Mouse (Mus musculus) frontal cortex, postnatal 10 days (tissue): ENCODE results near the gene St6galnac5.

Experiments
- DNase-seq, 2 experiments: peaks; one replicate each; pipeline ENCODE4 v3.0.0; 2022; ENCODE audit warnings: low spot score in 2 of 2, mixed read lengths in 1 of 2

St6galnac5 gene

DNA sequence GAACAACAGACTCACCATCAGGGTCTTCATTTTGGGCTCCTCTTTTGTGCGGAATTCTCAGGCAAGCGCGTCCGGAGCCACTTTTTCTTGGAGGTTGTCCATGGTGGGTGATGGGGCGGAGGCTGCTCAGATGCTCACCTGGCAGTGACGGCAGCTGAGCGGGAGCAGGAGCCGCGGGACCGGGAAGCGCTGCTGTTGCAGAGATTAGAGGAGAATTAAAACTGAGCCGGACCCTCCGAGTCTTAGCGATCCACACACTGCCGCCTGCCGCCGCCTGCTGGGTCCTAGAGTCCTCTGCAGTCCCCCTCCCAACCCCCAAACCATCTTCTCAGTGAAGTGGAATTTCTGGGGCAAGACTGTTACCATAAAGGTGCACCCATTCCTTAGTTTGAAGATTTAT lies at the start of gene St6galnac5:
St6galnac5 (minus strand) TSS at position 259 of the 400 bp plus-strand sequence.
- peak in 1 of 2 experiments; percentile 44 for DNase-seq

DNA sequence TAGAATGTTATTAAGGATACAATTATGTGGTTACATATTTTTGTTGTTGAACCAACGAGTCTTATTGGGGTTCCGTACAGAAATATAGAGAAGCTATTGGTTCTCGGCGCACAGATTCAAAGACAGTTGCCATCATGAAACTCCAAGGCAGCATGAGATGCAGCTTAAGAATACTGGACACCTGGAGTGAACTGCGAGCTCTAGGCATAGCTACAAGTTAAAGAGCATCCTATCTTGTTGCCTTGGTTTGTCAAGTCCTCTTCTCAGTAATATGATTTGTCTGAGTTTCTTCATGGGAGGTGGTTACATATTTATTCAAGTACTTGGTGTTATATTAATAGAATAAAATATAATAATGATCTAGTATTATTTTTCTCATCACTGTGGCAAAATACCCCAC lies 48.7 kb upstream of the St6galnac5 start:
- DNase-seq: no peak

DNA sequence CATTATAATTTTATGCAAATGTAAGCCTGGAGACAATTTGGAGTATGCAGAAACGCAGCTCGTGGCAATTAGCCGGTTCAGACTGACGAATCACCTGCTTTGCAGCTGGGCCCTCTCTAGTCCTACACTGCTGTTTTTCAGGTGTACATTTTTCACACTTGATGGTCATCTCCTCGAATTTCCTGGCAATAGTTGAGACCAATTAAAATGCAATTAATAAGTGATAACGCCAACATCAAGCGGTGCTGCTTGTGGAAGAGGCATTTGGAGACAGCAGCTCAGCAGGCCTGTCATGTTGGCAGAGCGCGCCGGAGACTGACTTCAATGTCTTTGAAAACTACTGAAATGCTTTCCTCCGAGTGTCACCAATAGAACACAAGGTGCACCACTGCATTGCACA lies 42.0 kb upstream of the St6galnac5 start:
- DNase-seq: no peak

DNA sequence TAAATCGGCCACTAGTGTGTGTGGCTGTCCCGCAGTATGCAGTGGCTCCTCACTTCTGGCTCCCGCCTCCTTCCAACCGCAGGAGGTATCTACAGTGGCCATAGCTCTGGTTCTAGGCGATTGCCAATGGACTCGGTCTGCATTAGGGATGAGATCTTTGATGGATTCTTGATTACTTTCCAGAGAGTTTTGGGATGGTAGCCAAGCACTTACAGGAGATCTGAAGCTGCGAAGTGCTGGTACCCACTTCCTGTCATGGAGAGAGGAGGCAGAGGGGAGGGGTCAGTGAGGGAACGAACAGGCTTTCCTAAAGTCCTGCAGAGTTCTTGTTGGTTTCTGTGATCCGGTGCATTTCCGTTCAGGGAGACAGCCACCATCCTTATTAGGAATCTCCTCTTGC lies 36.0 kb upstream of the St6galnac5 start:
- DNase-seq: no peak

DNA sequence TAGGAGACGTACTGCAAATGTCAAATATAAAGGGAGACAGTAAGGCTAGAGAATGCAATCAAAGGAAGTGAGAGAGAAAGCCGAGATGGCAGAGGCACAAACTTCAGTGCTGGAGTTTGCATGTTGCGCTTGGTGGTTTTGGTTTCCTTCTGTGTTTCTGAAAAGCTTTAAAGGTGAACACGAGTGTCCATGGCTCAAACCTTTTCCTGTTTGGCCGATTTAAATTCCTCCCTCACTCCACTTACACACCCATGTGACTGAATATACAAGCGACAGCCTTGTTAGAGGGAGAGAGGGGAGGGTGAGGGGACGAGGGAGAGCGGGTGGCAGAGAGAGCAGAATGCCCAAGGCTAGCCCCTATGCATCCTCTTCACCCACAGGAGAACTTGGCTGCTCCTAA lies 34.3 kb upstream of the St6galnac5 start:
- no peak for DNase-seq

DNA sequence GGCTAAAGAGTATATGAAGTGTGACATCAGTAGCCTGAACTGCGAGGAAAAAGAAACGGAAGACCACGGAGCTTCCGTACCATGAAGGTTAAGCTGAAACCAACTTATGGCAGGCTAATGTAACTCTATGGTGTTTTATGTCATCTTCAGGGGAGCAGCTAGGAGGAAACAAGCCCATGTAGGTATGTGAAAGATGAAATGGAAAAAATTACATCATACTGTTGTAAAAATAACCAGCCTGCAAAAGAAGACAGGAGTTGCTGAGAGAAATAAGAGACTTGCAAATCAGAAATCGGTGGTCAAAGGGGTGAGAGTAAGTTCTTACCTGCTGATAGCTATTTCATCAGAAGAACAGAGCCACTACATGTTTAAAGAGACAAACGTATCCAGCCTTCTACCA lies 24.8 kb upstream of the St6galnac5 start:
- no peak for DNase-seq

DNA sequence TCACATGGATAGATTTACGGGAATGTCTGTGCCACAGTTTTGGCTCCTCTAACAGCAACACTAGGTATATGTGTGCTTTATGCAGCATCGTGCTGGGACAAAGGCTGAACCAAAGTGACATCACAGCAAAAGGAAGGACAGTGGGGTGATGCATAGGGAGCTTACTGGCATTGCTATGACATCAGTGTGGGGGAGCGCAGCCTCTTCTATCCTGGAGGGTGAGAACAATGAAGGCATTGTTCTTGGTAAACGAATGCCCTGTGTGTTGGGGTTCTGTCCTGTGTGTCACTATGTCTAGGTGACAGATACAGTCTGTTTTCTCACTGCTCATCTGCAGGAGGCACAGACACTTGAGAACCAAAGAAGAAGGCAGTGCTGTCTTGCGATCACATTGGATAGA lies 16.9 kb upstream of the St6galnac5 start:
- no peak for DNase-seq

DNA sequence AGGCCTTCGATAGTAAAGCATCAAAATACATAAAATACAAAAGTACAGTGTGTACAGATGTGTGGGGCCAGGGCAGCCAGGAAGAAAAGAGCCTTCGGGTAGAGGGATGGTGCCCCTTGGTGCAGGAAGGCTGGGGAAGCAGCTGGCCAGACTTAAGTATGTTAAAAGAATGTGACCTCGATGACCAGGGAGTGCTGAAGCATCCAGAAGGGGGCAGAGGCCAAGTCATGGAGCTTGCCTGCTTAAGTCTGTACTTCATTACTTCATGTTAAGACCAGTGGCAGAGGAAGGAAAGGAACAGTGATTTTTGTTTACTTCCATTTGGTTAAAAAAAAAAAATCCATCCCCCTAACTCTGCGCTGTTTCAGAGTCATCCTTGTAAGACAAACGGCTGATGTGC lies 16.1 kb upstream of the St6galnac5 start:
- no peak for DNase-seq

DNA sequence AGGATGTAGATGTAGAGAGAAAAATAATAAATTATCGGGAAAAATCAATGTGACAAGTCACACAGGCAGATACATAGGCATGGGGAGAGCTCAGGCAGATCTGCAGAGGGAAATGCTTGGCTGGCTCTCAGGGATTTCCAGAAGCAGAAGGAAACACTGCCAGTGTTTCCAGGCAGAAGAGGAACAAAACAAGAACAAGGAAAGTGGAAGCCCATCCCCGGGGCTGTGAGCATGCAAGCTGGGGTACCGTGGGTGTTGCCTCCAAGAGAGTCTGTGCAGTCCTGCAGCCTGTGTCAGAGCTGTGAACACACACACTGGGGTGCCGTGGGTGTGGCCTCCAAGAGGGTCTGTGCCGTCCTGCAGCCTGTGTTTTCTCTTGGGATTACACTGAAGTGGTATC lies 11.6 kb upstream of the St6galnac5 start:
- DNase-seq: no peak

DNA sequence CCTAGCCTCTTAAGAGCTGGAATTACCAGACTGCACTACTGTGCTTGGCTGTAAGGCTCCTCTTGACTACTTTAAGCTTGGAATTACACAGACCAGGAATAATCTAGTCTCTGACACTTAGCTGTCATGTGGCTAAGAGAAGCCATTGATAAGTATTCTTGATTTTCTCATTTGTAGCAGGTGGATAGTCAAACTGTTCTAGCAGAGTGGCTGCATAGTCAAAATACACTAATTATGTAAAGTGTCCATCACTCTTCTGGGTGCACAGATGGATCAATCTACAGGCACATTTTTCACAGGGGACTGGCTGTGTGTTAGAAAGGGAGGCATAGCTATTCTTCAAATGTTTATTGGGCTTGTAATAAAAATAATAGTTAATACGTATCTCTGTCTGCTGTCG lies 8.7 kb upstream of the St6galnac5 start:
- DNase-seq: no peak

DNA sequence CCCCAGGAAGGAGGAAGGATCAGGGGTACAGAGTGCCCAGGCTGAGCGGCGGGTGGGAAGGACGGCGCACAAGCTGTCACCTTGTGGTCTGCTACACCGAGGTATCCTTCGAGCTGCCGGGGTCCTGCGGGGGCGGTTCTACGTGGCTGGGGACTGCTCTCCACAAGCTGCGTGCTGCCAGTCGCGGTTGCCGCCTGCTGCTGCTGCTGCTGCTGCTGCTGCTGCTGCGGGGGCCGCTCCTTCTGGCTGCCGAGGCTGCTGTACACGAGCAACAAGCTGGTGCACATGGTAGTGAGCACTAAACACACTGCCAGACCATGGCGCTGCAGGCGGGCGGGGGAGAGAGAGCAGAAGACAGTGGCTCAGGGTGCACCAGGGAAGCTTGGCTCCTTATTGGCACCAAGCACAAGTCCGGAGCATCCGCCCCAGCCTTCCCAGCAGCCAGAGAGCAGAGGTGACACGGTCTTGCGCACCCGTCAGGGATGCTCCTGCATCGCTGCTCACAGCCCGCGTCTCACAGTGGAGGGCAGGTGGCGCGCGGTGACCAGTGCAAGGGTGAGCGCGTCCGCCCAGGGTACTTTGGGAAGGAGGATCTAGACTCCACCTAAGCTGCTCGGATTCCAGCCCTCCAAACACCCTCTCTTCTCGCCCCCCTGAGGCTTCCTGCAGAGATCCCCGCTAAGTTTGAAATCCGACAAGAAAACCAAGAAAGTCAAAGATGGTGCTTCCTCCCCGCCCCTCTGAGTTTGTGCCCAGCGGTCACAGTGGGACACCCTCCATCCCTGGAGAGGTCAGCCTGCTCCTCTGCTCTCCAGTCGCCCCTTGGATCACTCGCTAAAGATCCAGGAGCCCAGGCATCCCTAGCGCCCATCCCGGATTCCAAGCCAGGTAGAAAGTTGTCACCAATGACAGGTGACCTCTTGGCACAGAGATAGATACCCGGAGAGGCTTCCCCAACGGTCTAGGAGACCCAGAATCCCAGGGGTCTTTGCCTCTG lies 770 bp downstream of the St6galnac5 start:
- peak; percentile 48 to 49 for DNase-seq

DNA sequence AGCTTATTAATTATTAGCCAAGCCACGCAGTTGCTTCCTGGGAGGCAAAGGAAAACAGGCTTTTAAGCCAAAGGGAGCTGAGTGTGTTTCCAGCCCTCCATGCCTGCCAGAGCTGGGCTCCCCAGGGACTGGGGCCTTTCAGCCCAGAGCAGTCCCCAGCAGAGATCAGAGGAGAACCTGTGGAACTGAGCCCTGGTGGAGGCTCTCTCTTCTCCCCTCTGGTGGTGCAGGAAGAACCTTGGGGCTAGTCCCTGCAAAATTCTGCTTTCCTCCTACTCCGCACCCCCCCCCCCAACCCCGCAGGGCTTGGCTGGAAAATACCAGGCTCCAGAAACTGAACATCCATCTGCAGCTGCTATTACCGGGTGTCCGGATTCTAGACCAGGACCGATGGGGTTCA lies 1.6 kb downstream of the St6galnac5 start:
- peak in 1 of 2 experiments; percentile 22 for DNase-seq

DNA sequence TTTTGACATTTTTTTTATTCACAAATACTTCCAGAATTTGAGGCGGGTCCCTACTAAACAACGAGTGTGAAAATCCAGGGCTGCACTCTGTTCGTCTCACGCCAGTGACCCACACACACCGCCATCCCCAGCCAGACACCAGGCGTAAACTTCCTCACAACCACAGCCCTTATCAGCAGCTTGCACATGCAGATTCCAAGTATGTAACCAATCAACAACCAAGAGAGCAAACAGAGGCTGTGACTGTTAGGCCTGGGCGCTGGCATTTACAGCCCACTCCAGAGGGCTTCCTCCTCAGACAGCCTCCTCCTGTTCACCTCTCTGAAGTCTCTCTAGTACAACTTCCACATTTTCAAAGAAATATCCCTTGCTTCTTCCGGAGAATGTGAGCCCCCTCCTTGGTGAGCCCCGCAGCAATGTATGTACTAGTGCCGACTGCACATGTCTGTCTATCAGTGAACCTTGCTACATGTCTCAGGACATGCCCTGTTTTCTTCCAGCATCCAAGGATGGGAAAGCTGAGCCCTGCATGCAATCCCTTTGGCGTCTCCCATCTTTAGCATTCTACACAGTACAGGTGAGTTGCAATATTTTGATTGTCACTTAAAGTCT lies 2.5 kb downstream of the St6galnac5 start:
- no peak for DNase-seq

DNA sequence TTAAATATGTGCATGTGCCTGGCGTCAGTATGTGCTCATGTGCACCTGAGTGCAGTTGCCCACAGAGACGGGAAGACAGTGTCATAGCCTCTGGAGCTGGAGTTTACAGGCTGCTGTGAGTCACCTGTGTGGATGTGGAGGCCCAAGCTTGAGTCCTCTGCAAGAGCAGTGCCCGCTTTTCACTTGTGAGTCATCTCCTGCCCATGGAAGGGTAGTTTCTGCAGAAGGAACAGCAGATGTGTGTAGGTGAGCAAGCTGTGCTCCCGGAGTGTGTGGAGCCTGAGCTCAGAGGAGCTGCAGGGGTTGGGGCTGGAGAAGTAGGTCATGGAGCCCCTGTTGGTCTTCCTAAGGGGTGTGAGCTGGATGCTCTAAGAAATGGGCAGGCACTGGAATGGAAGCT lies 10.7 kb downstream of the St6galnac5 start:
- DNase-seq: peak in 1 of 2 experiments; percentile 32

DNA sequence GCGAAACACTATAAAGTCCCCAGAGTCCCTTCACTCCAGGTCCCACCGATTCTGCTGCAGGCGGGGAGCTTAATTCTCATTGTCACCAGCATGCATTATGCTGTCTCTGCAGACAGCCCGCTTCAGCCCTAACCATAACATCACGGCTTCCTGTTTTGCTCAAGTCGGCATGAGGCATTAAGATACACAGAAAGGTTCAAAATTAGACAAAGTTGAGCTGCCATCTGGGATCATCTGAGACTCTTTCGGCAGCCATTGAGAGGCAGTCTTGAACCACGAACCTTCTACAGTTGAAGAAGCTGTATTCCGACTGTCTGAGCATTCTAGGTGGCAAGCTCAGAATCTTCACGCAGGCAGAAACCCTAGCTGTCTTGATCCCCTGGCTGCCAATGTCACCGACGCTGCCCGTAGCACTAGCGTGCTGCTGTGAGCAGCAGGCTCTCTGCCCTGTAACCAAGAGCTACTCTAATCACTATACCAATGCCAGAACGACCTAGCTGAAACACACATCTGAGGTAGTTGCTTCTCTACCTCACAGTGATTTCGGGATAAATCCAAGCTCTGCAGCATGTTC lies 12.2 kb downstream of the St6galnac5 start:
- DNase-seq: no peak

DNA sequence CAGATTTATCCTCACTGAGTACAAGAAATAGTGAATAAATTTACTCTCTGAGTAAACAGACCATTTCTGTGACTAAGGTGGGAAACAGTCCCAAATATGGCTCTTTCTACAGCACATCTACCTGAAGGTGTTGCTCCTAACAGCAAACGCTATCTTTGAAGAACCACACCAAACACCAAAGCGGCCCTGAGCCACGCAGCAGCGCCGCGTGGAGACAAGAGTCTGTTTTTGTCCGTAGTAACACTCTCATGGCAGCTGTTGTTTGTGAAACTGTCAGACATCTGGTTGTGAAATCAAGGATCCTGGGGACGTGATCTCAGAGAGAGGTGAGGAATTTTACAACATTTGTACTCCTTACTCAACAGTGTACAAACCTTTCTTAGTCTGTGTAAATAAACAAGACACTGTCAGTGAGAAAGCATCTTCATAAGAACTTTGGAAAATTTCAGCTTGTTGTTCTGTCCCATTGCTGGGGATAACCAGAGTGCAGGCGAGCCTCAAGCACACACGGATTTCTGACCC lies 20.1 kb downstream of the St6galnac5 start:
- no peak for DNase-seq

DNA sequence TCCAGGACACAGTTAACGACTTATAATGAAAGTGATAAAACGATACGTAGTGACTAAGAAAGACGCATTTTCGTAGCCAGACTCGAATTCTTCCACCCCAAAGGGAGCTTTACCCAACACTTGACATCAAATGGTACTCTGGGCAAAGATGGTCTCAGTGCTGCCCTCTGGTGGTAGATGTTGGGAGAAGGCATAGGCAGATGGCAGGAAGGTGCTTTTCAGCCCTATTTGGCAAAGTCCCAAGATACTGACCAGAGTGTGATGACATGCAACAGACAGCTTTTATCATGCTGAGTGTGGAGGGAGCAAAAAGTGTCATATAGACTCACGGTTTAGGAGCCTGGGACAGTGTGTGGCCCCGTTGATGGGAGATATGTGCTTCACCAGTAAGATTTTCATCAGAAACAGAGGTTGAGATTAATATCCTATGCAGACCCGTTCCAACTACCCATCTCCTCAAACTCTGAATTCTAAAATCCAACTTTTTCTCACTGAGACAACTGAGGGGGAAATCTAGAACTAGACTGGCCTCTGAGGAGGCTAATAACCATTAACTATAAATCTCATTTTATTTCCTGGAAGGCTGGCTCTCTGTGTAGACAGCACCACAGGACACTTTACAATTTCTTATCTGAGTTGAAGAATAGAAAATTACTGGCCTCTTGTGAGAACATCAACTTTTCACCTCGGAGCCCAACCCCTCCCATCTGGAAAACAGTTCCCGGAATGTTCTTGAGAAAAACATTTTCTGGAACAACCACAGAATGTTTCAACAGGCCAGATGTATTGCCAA lies 23.5 kb downstream of the St6galnac5 start:
- peak in 1 of 2 experiments; percentile 25 for DNase-seq

DNA sequence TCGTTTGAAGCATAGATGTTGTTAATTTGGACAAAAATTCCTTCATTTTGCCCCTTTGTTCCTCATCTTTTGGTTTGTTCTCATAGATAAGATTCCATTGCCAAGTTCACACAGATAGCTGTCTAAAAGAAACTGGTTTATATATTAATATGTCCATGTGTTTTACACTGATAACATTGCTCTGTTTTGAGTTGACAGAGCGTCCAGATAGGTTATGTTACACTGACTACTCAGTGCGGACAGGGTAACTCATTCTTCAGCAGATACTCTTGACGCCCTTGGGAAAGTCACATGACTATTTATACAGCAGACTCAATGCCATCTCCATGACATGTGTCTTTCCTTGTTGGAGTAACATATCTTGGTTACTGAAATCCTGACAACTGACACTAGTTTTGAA lies 25.3 kb downstream of the St6galnac5 start:
- no peak for DNase-seq

DNA sequence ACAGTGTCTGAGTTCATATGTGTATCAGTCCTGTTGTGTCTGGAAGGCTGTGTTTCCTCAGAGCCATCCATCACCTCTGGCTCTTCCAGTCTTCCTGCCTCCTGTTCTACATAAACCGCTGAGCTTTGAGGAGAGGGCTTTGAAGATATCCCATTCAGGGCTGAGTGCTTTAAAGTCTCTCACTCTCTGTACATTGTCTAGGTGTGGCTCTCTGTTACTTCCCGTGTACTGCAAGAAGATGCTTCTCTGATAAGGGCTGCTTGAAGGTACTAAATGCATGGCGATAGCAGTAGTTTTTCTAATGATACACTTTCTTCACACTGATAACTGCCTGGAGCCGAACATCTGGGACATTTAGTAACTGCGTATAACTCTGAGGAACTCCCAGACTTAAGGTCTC lies 26.0 kb downstream of the St6galnac5 start:
- no peak for DNase-seq

DNA sequence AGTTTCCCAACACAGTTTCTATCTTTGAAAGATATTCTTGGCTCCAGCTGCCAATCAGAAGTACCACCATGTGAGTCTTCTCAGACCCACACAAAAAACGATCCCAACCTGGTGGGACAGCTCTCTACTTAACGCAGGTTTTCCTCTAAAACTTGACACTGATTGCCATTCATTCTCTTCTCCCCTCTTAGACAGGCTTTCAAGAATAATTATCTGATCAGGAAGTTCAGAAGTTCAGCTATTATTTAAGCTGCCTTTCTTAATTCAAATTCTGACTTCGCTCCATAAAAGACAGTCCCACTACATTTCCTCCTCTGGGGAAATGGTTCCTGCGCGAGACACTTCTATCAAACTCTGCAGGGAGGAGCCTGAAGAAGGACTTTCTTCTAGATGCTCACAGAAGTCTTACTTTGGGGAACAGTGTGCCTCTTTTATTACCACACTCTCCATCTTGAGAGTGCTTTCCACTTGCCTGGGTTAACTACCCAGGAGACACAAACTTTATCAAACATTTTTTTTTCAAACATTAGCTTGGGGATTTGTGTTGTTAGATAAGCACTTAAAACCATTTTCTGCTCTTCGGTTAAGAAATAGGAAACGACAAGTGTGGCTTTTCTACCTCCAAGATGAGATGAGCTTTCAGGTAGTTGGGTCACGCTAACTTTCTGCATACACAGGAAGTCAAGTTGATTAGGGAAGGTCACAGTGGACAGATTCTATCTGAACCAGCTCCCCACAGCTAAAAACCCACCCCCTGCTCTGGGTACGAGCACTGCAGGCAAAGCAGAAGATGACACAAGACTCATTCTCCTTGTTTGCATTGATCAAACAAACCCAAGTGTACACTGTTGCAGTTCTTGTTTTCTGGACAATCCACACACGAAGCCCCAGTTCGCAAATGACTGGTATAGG lies 30.2 kb downstream of the St6galnac5 start:
- DNase-seq: no peak

DNA sequence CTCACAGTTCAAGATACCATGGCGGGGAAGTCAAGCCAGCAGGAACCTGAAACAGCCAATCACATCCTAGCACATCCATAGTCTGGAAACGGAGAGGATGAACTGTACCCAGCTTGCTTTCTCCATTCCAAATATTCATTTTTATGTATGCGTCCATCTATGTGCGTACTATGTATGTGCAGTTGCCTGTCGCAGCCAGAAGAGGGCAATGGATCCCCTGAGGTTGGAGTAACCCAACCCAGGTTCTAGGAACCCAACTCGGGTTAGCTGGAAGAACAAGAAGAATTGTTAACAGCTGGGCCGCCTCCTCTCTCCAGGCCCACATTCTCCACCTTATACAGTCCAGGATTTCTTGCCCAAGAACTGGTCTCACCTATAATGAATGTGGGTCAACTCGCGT lies 31.1 kb downstream of the St6galnac5 start:
- DNase-seq: no peak
